Mouse (Mus musculus) neural tube, embryonic 14.5 days (tissue): ENCODE measurements around the gene Dcdc2a. TPM values are rescaled to one million over a fixed set of nuclear protein-coding genes. Genes with fewer than 3 reads are reported as not detected.

Source experiments
- ATAC-seq: fragments of 200-750 bp; cut with Nextera tagmentation; 2 replicates; pipeline ENCODE4 v1.8.0; 2017; ENCODE audit warnings: low read depth, mild to moderate bottlenecking, moderate TSS enrichment, moderate library complexity
- H3K27ac ChIP-seq: fragments of 300-500 bp; sonication (generic); 2 replicates; pipeline ENCODE4 v1.5.1; 2014; ENCODE audit warnings: low read depth, mild to moderate bottlenecking, control low read depth, low read length, moderate library complexity, mixed read lengths
- H3K27me3 ChIP-seq: fragments of 300-500 bp; sonication (generic); 2 replicates; pipeline ENCODE4 v1.6.1; 2014; ENCODE audit warnings: low read length; ENCODE audit not compliant: control insufficient read depth, insufficient read depth
- H3K36me3 ChIP-seq: fragments of 300-500 bp; sonication (generic); 2 replicates; pipeline ENCODE4 v1.6.1; 2014; ENCODE audit warnings: low read length, mixed read lengths; ENCODE audit not compliant: control insufficient read depth, insufficient read depth
- H3K4me1 ChIP-seq: fragments of 300-500 bp; sonication (generic); 2 replicates; pipeline ENCODE4 v1.6.1; 2014; ENCODE audit warnings: low read length; ENCODE audit not compliant: control insufficient read depth, insufficient read depth
- H3K4me2 ChIP-seq: fragments of 300-500 bp; sonication (generic); 2 replicates; pipeline ENCODE4 v1.6.1; 2014; ENCODE audit warnings: mild to moderate bottlenecking, low read depth, low read length, control low read depth
- H3K4me3 ChIP-seq: fragments of 300-500 bp; sonication (generic); 2 replicates; pipeline ENCODE4 v1.5.1; 2014; ENCODE audit warnings: low read depth, low read length, control low read depth, mixed read lengths
- H3K9ac ChIP-seq: fragments of 300-500 bp; sonication (generic); replicated peaks from 2 replicates; pipeline ENCODE4 v1.6.1; 2014; ENCODE audit warnings: low read depth, mild to moderate bottlenecking, control low read depth, low read length, mixed read lengths
- H3K9me3 ChIP-seq: fragments of 300-500 bp; sonication (generic); 2 replicates; pipeline ENCODE4 v1.6.1; 2016; ENCODE audit warnings: low read length; ENCODE audit not compliant: control insufficient read depth
- WGBS: fragments of 180-500 bp; shearing (Covaris S2); extraction: QIAGEN DNeasy Blood & Tissue Kit; methylation state at CpG from one replicate; pipeline ENCODE4 v1.1.7; 2014; 5-methylcytosine and 5-hydroxymethylcytosine counted together
- polyA plus RNA-seq: library from polyadenylated mRNA; unstranded; fragments of >200 nt; fragmentation: Nextera tagmentation; extraction: Ambion mirVana; gene quantifications from 2 replicates; pipeline ENCODE4 v1.2.1, GENCODE M21; 2014

Gene Dcdc2a
- polyA plus RNA-seq, 1 experiment from 2014 or later = 2.0 TPM

DNA sequence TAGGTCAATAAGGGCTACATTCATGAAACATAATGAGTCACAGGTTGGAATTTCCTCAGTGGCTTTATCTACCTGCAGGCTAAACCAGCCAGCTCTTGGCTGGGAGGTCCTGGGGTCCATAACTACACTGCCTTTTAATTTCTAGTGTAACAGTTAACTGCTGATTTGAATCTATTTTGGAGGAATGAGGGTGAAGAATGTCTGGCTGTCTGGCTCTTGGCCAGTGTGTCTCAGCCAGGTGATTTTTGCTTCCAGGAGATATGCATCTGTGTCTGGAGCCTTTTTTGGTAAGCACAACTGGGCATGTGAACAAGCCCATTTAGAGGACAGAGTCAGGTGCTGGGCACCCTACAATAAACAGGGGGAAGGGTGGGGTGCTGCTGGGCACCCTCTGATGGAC lies 49.9 kb downstream of the Dcdc2a start:
- no peak for ATAC-seq
- no peaks in the 10 kb centered on the region for H3K9me3 ChIP-seq
- no peak overlapping the region for H3K9ac ChIP-seq
- no peaks in the 10 kb centered on the region for H3K4me1 ChIP-seq
- H3K27ac ChIP-seq = no peak overlapping the region
- no peak overlapping the region for H3K4me3 ChIP-seq
- no peaks in the 10 kb centered on the region for H3K27me3 ChIP-seq
- no peaks in the 10 kb centered on the region for H3K36me3 ChIP-seq
- H3K4me2 ChIP-seq = no peak overlapping the region

DNA sequence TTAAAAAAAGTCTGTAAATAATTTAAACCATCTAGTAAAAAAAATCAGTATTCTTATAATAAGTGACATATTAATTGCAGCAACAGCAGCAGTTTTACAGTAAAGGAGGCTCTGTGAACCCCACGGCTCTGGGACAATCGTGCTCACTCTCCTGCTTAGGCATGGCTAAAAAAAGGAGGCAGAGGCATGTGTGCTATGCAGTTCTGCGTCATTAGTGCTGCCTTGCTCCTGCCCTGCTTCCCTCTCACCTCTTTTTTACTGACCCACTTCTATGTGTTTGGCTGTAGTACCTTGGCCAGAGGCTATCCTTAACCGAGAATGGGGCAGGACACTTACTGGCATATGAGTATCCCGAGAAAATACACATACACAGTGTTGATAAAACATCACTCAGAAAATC lies 50.9 kb downstream of the Dcdc2a start:
- WGBS = 86% methylated on average over 5 of the region's 5 CpGs

DNA sequence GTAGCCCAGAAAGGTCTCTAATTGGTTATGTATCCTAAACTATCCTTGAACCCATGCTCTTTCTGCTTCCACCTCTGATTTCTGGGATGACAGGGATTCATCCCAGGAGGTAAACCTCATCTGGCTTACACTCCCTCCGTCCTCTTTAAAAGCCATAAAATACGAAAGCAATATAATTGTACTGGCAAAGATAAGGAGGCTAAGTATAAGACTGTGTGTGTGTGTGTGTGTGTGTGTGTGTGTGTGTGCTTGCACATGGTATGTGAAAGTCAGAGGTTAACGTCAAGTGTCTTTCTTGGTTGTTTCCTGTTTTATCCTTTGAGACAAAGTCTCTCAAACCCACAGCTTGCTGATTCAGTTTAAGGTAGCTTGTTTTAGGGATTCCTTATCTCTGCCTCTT lies 52.5 kb downstream of the Dcdc2a start:
- no peak for ATAC-seq
- Histone ChIP-seq H3K9me3 (no peaks in the 10 kb centered on the region), H3K4me1 (no peaks in the 10 kb centered on the region), H3K27ac (no peak overlapping the region), H3K36me3 (no peaks in the 10 kb centered on the region), H3K9ac (no peak overlapping the region), H3K4me3 (no peak overlapping the region), H3K4me2 (no peak overlapping the region), H3K27me3 (no peaks in the 10 kb centered on the region)
- WGBS = 78% methylated on average over 3 of the region's 3 CpGs

More for the DNA sequence above, 50.9 kb downstream of the Dcdc2a start:
- H3K36me3 ChIP-seq = no peaks in the 10 kb centered on the region
- H3K4me1 ChIP-seq = no peaks in the 10 kb centered on the region
- no peak overlapping the region for H3K4me3 ChIP-seq
- no peak for ATAC-seq
- H3K9ac ChIP-seq = no peak overlapping the region
- no peaks in the 10 kb centered on the region for H3K9me3 ChIP-seq
- H3K27ac ChIP-seq = no peak overlapping the region
- no peak overlapping the region for H3K4me2 ChIP-seq
- no peaks in the 10 kb centered on the region for H3K27me3 ChIP-seq

DNA sequence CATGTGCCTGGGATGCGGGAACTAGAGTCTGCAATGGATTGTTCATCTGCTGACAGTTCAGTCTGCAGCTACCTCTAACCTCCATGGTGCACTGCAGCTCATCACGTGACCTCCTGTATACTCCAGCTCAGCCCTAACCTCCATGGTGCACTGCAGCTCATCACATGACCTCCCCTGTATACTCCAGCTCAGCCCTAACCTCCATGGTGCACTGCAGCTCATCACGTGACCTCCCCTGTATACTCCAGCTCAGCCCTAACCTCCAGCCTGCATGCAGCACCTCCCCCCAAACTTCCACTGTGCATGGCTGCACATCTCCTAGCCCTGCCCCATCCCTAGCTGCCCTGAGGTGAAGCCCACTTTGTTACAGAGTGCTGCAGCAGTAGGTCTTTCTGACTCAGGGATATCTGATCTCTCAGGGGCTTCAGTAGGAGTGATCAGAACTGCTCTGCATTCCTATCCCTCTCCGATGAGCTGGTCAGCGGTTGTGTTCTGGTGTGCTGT lies 54.8 kb downstream of the Dcdc2a start:
- no peaks in the 10 kb centered on the region for H3K4me1 ChIP-seq
- no peak overlapping the region for H3K4me3 ChIP-seq
- WGBS = 85% methylated on average over 5 of the region's 5 CpGs
- H3K9ac ChIP-seq = no peak overlapping the region
- H3K4me2 ChIP-seq = no peak overlapping the region
- no peaks in the 10 kb centered on the region for H3K27me3 ChIP-seq
- H3K9me3 ChIP-seq = no peaks in the 10 kb centered on the region
- no peaks in the 10 kb centered on the region for H3K36me3 ChIP-seq
- ATAC-seq = no peak
- H3K27ac ChIP-seq = no peak overlapping the region

DNA sequence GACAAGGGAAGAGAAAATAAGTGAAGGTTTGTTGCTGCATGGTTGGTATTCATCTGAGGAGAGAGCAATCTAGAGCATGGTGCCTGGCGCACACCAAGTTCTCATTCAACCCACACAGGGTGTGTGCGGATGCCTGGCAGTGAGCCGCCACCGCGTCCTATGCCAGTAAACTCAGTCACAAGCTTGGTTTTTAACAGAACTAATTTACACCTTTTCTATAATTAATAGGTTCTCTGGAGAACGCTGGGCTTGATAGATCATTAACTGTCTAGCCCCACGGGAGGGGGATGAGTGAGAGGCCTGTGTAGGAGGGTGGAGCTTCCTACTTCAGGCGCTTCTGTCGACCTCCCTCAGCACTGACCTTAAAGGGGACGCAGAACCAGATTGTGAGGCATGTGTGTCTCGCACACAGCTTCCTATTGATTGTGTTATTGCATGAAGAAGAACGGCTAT lies 59.7 kb downstream of the Dcdc2a start:
- ATAC-seq = peak; percentile 89
- H3K4me1 ChIP-seq = no peaks in the 10 kb centered on the region
- no peaks in the 10 kb centered on the region for H3K27me3 ChIP-seq
- peak overlapping the region; percentile 76 for H3K4me2 ChIP-seq
- H3K27ac ChIP-seq = no peak overlapping the region
- peak overlapping the region; percentile 32 for H3K4me3 ChIP-seq
- H3K9me3 ChIP-seq = no peaks in the 10 kb centered on the region
- 12% methylated on average over 12 of the region's 12 CpGs for WGBS
- peak overlapping the region; percentile 46; the same call in 1 of the 2 replicates for H3K9ac ChIP-seq
- no peaks in the 10 kb centered on the region for H3K36me3 ChIP-seq

DNA sequence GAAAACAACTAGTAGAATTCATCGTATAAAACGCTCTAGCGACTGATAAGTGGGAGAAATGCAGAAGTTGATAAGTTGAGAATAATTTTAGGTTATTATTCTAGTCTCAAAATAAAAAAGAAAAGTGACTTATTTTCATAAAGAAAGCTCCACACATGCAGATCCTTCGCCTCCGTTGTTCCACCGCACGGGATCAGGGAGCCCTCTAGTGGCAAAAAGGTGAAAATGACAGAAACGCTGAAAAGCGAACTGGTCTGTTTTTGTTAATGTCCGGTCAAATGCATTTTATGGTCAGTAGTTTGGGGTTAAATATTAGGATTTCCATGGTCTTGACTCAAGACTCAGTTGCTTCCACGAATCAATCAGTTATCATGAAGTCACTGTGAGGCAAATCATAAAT lies 60.2 kb downstream of the Dcdc2a start:
- H3K4me2 ChIP-seq = peak overlapping the region; percentile 76
- no peaks in the 10 kb centered on the region for H3K27me3 ChIP-seq
- no peak overlapping the region for H3K27ac ChIP-seq
- H3K4me3 ChIP-seq = peak overlapping the region; percentile 32
- peak overlapping the region; percentile 46; the same call in 1 of the 2 replicates for H3K9ac ChIP-seq
- 3% methylated on average over 11 of the region's 11 CpGs for WGBS
- no peaks in the 10 kb centered on the region for H3K9me3 ChIP-seq
- H3K36me3 ChIP-seq = no peaks in the 10 kb centered on the region
- peak; percentile 60; the same call in 1 of the 2 replicates for ATAC-seq
- no peaks in the 10 kb centered on the region for H3K4me1 ChIP-seq

DNA sequence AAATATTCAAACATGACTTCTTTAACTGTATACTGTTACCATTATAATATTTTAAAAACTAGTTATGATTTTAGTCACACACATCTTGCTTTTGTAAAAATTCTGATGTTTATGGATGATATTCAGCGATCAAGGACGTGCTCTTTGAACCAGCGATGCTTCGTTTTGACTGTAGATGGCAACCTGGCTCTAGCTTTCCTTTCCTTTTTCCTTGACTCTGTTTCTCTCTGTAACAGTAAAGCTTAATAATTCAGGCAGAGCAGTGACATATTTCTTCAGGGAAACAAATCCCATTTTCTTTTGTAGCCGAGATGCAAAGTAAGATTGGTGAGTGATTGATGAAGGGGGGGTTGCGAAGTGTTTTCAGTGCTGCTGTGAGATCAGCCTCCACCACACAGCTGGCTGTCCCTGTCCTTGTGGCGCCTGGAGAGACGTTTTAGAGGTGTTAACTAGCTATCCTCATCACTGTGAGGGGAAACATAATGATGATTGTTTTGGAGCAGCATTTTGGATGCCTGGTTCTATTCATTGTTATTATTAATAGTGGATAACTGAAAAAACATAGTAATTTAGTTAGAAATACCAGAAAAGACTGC lies 67.0 kb downstream of the Dcdc2a start:
- Histone ChIP-seq H3K27ac (no peak overlapping the region), H3K4me3 (no peak overlapping the region), H3K4me2 (no peak overlapping the region), H3K9ac (no peak overlapping the region), H3K4me1 (no peaks in the 10 kb centered on the region), H3K36me3 (no peaks in the 10 kb centered on the region), H3K9me3 (no peaks in the 10 kb centered on the region), H3K27me3 (no peaks in the 10 kb centered on the region)
- peak; percentile 73 for ATAC-seq
- WGBS = 49% methylated on average over 8 of the region's 8 CpGs

DNA sequence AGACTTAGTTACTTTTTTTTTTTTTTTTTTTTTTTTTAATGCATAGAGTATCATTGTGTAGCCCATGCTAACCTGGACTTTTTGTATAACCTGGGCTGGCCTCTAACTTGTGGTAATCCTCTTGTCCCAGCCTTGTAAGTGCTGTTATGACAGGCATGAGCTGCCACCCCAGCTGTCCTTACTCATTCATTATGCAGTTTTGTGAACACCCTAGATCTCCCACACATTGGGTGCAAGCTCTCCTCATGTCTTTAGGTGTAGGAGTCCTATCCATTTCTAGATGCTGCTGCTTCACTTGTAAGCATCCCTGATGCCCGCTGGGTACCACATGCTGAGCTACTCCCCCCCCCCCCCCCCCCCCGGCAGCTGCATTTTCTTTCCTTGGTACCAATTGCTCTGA lies 71.4 kb downstream of the Dcdc2a start:
- H3K4me2 ChIP-seq = no peak overlapping the region
- no peaks in the 10 kb centered on the region for H3K27me3 ChIP-seq
- no peaks in the 10 kb centered on the region for H3K36me3 ChIP-seq
- H3K27ac ChIP-seq = no peak overlapping the region
- no peaks in the 10 kb centered on the region for H3K4me1 ChIP-seq
- H3K9me3 ChIP-seq = no peaks in the 10 kb centered on the region
- no peak overlapping the region for H3K9ac ChIP-seq
- no peak overlapping the region for H3K4me3 ChIP-seq
- no peak for ATAC-seq
- 74% methylated on average over 2 of the region's 2 CpGs for WGBS

DNA sequence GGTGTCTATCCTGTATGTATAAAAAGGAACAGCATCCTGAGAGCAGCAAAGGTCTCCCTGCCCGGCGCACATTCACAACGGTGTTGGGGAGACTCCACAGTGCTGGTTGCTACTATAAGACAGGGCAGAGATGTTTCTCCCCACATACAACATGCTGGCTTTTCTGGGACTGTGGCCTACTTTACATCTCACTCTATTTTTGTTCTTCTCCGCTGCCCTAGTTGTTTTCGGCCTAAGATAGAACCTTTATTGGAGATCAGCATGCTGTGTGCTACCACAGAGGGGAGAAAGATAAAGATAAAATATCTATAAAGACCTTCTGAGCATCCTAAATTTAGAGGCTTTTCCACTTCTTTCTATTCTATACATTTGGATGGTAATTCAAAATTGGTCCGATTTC lies 72.0 kb downstream of the Dcdc2a start:
- Histone ChIP-seq H3K4me2 (no peak overlapping the region), H3K9me3 (no peaks in the 10 kb centered on the region), H3K4me3 (no peak overlapping the region), H3K27ac (no peak overlapping the region), H3K4me1 (no peaks in the 10 kb centered on the region), H3K9ac (no peak overlapping the region), H3K36me3 (no peaks in the 10 kb centered on the region), H3K27me3 (no peaks in the 10 kb centered on the region)
- no peak for ATAC-seq
- 92% methylated on average over 6 of the region's 6 CpGs for WGBS
